Mouse (Mus musculus): Measurements from ENCODE around the gene Abcd3.

DNA sequence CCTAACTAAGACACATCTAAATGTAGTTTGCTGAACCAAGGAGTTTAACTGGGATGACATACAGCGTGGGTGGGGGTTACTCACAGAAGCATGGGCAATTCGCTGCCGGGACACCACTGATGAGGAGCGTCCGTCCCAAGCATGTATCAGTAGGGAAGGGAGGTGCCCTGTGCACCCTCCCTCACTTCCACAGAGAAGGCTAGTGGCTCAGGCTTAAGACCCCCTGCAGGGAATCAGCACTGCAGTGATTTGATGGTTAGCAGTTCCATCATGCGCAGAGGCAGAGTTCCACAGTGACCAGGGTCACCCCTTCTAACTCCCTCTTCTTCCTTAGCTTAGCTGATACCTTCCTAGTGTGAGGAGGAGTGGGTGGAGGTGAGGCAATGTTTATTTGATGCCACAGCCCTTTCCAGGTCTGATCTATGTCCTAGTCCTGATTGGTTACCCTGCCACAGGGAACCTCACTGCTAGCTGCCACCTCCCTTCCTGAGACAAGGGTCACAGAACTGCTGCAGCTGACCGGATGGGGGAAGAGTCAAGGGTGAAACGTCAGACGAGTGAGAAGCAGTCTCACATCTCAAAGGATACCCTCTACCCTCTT lies 76.3 kb downstream of the Abcd3 start:
- TF ChIP-seq POLR2A (IDR thresholded peaks at IDR 0.05; ENCODE audit: control insufficient read depth, extremely low read depth, insufficient read depth, low read length, poor library complexity) (no peak), CTCF (IDR thresholded peaks at IDR 0.05; ENCODE audit: borderline replicate concordance, control insufficient read depth, extremely low read depth, insufficient read depth, low read length, poor library complexity) (no peak)

All from thymus, adult 2 months (tissue).